Mouse (Mus musculus) myocyte (in vitro differentiated cells): ENCODE measurements at regions not wholly inside any gene's neighbourhood (a gene's known extent, or its start where the extent isn't known, plus 50 kb on each side); places are given as distances from the start of the nearest gene placed in this dataset.

ENCODE experiments used
- H3K27me3 ChIP-seq: one replicate; pipeline ENCODE4 v1.6.1; 2011; ENCODE audit not compliant: control insufficient read depth, insufficient read depth, insufficient read length
- H3K36me3 ChIP-seq: one replicate; pipeline ENCODE4 v1.6.1; 2011; ENCODE audit not compliant: control insufficient read depth, insufficient read depth
- H3K4me2 ChIP-seq: one replicate; pipeline ENCODE4 v1.6.1; 2011; ENCODE audit warnings: low read depth, control low read depth
- H3K4me3 ChIP-seq: one replicate; pipeline ENCODE4 v1.5.1; 2011; ENCODE audit warnings: mild to moderate bottlenecking, control low read depth, moderate library complexity
- H3K79me2 ChIP-seq: one replicate; pipeline ENCODE4 v1.6.1; 2011; ENCODE audit not compliant: control insufficient read depth, insufficient read depth
- H3ac ChIP-seq: one replicate; pipeline ENCODE4 v1.6.1; 2011; ENCODE audit not compliant: control insufficient read depth, insufficient read length
- CEBPB ChIP-seq: IDR thresholded peaks from 2 replicates; pipeline ENCODE4 v1.6.1; 2011; ENCODE audit warnings: mild to moderate bottlenecking, moderate library complexity; ENCODE audit not compliant: poor library complexity, insufficient read depth, severe bottlenecking
- E2F4 ChIP-seq: IDR thresholded peaks from one replicate; pipeline ENCODE4 v1.6.1; 2011; ENCODE audit warnings: mild to moderate bottlenecking, control low read depth, moderate library complexity; ENCODE audit not compliant: insufficient read depth
- MAX ChIP-seq: IDR thresholded peaks from one replicate; pipeline ENCODE4 v1.6.1; 2011; ENCODE audit warnings: low read depth, mild to moderate bottlenecking, control low read depth
- MYOD1 ChIP-seq, 3 experiments: IDR thresholded peaks; one replicate each; pipeline ENCODE4 v1.6.1; 2011; ENCODE audit warnings: control low read depth in 2 of 3, low read depth in 2 of 3, mild to moderate bottlenecking in 2 of 3, moderate library complexity in 1 of 3; ENCODE audit not compliant: insufficient read length in 2 of 3, control insufficient read depth in 1 of 3
- MYOG ChIP-seq, 3 experiments: IDR thresholded peaks; one replicate each; pipeline ENCODE4 v1.6.1; 2011; ENCODE audit warnings: control low read depth in 2 of 3, low read depth in 2 of 3, mild to moderate bottlenecking in 2 of 3; ENCODE audit not compliant: insufficient read length in 2 of 3, control insufficient read depth in 1 of 3, insufficient read depth in 1 of 3
- POLR2A ChIP-seq: IDR thresholded peaks from one replicate; pipeline ENCODE4 v1.6.1; 2011; ENCODE audit warnings: low read depth, mild to moderate bottlenecking, control low read depth, moderate library complexity; ENCODE audit not compliant: insufficient read length
- POLR2AphosphoS2 ChIP-seq: IDR thresholded peaks from one replicate; pipeline ENCODE4 v1.6.1; 2011; ENCODE audit warnings: low read depth, control low read depth; ENCODE audit not compliant: insufficient read length
- REST ChIP-seq: IDR thresholded peaks from one replicate; pipeline ENCODE4 v1.6.1; 2011; ENCODE audit warnings: mild to moderate bottlenecking, control low read depth, moderate library complexity; ENCODE audit not compliant: insufficient read depth, insufficient read length
- SRF ChIP-seq: IDR thresholded peaks from one replicate; pipeline ENCODE4 v1.6.1; 2011; ENCODE audit warnings: low read depth; ENCODE audit not compliant: control insufficient read depth, insufficient read length
- TCF12 ChIP-seq: IDR thresholded peaks from one replicate; pipeline ENCODE4 v1.6.1; 2011; ENCODE audit warnings: mild to moderate bottlenecking, control low read depth; ENCODE audit not compliant: poor library complexity, insufficient read depth, severe bottlenecking
- TCF3 ChIP-seq: IDR thresholded peaks from one replicate; pipeline ENCODE4 v1.6.1; 2011; ENCODE audit warnings: low read depth, control low read depth; ENCODE audit not compliant: insufficient read length
- USF1 ChIP-seq: IDR thresholded peaks from one replicate; pipeline ENCODE4 v1.6.1; 2011; ENCODE audit warnings: low read depth, mild to moderate bottlenecking, control low read depth, moderate library complexity

DNA sequence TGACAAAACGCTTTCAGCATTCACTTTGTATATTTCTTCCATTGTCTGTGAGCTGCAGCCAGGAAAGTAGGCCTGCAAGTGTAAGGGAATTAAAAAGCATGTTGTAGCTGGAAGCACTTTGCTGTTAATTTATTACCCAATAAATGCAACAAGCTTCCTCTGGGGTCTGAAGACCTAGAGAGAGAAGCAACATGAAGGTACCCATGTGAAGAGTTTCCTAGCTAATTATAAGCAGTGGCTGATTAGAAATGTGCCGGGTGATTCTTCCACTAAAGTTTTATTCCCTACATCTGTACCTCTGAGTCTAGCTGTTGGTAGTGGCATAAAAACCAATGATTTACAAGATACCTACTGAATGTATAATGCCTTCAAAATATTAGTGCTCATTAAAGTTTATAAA lies 1428.2 kb downstream of the Efna5 start:
- TF ChIP-seq SRF (no peak), CEBPB (no peak), MYOG (IDR thresholded peaks at IDR 0.05; ENCODE audit: control insufficient read depth in 1 of 3, insufficient read depth in 1 of 3, insufficient read length in 2 of 3, low read depth in 2 of 3) (no peak), MYOD1 (IDR thresholded peaks at IDR 0.05; ENCODE audit: control insufficient read depth in 1 of 3, insufficient read length in 2 of 3, low read depth in 2 of 3) (no peak), MAX (no peak), POLR2A (no peak), USF1 (no peak), TCF12 (no peak), POLR2AphosphoS2 (no peak)
- Histone ChIP-seq H3K79me2 (no peaks in the 10 kb centered on the region), H3ac (no peak overlapping the region), H3K4me3 (no peak overlapping the region), H3K4me2 (no peak overlapping the region), H3K27me3 (no peaks in the 10 kb centered on the region), H3K36me3 (no peaks in the 10 kb centered on the region)

DNA sequence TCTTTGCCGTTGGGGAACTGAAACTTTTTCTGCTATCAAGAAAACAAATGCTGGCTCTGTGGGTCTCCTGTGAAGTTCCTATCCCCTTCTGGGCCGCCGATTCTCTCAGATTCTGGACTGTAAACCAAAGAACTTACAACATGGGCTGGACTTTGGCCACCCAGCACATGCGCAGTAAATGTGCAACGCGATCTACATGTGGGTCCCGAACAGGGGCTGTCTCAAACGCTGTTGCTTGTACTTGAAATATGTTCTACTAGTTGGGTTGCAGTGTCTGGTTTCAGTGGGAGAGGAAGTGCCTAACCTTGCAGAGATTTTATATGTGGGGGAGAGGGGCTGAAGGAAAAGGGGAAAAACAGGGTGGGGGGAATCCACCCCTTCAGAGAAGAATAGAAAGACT lies 1454.3 kb downstream of the Efna5 start:
- Histone ChIP-seq H3ac (no peak overlapping the region), H3K4me3 (no peak overlapping the region), H3K36me3 (no peaks in the 10 kb centered on the region), H3K79me2 (no peaks in the 10 kb centered on the region), H3K27me3 (no peaks in the 10 kb centered on the region), H3K4me2 (no peak overlapping the region)
- TF ChIP-seq TCF3 (no peak), POLR2AphosphoS2 (no peak), REST (no peak), MYOG (IDR thresholded peaks at IDR 0.05; ENCODE audit: control insufficient read depth in 1 of 3, insufficient read depth in 1 of 3, insufficient read length in 2 of 3, low read depth in 2 of 3) (no peak), E2F4 (no peak), SRF (no peak), CEBPB (no peak)
